9 mouse cellular contexts compared by ENCODE assay signal in the genomic region with DNA sequence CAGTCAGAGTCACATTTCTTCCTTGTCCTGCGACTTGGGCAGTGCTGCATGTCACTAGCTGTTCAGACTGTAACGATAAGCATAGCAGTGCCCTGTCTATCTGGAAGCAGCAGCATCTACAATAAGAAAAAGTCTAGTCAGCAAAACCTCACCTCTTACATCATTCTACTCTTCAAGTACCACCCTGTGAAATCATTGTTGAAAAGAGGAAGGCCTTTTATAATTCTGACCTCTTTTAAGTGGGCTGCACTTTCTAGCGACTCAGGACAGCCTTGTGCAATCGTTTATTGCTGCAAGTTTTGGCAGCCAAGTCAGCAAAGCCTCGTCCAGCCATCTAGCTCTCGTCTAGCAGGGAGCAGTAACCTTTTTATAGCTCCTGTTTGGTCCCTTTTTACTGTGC.
DNase-seq lines count a peak whose midpoint lies in the region; ATAC-seq and TF ChIP-seq lines count a peak whose summit lies in the region.
"Had no signal": no experiment of that assay in that cellular context is flagged by ENCODE, and none has a peak within 500 bp of the region (broad histone marks: within the 10 kb centered on the region; RNA-seq: fewer than 3 reads in every experiment).

No protein-coding gene starts in this region.

- H3K9me3 ChIP-seq in lung, postnatal 0 days (ENCODE audit: low read length) = no peaks in the 10 kb centered on the region

- intact Hi-C loops in left cerebral cortex, postnatal 25 days (cut with DNase I) = loop anchor here (5.0 kb wide), 1 partner anchor 904 kb away; the partner anchor contains the start of genes Bcl6 and Gm37419

- no peak overlapping the region for H3K9ac ChIP-seq in lung, postnatal 0 days (replicated peaks; ENCODE audit: low read depth)

- peaks cover 6% of the 10 kb centered on the region; the same call in 1 of the 2 replicates for H3K4me1 ChIP-seq in lung, postnatal 0 days (ENCODE audit: insufficient read depth, low read depth, low read length)

- 25% methylated on average over 6 of the region's 6 CpGs for WGBS in lung, postnatal 0 days

- H3K4me2 ChIP-seq in lung, postnatal 0 days (replicated peaks; ENCODE audit: low read depth, low read length) = no peak overlapping the region
- H3K4me2 ChIP-seq: midbrain, embryonic 11.5 days had no signal

- H3K36me3 ChIP-seq in lung, postnatal 0 days (ENCODE audit: insufficient read depth, low read length) = no peaks in the 10 kb centered on the region

- no peak for TF ChIP-seq CTCF in lung, postnatal 0 days (IDR thresholded peaks at IDR 0.05)

- peak; percentile 84 for TF ChIP-seq EP300 in lung, postnatal 0 days (IDR thresholded peaks at IDR 0.05)

- DNase-seq in kidney, adult 9 months = peak; percentile 19
- no peak for DNase-seq in kidney, adult 11 months
- peak; percentile 79 for DNase-seq in adipocyte (ENCODE audit: low spot score)
- peak; percentile 68 for DNase-seq in heart, adult 8-10 months (ENCODE audit: low spot score)
- peak; percentile 94 for DNase-seq in lung, postnatal 0 days (ENCODE audit: low spot score)
- no peak for DNase-seq in left cerebral cortex, postnatal 25 days (ENCODE audit: low spot score in 2 of 2)
- DNase-seq in urinary bladder, postnatal 4 days (ENCODE audit: low spot score in 2 of 2) = no peak
- DNase-seq in ovary, postnatal 36 days (ENCODE audit: low spot score) = no peak

- H3K27me3 ChIP-seq in lung, postnatal 0 days (replicated peaks; ENCODE audit: insufficient read depth, low read length) = no peaks in the 10 kb centered on the region

- H3K27ac ChIP-seq in lung, postnatal 0 days (ENCODE audit: low read length) = no peak overlapping the region

- H3K4me3 ChIP-seq in lung, postnatal 0 days (ENCODE audit: low read depth, low read length) = no peak overlapping the region

- ATAC-seq in lung, postnatal 0 days = peak; percentile 90

Comparison
In these comparisons a context has a peak if more than half of its experiments do, and no peak if none do; other contexts are left out.
1. DNase-seq: peak in kidney, adult 9 months (single experiment), adipocyte (single experiment), heart, adult 8-10 months (single experiment) and lung, postnatal 0 days (single experiment); none in kidney, adult 11 months (single experiment), left cerebral cortex, postnatal 25 days (0 of 2), urinary bladder, postnatal 4 days (0 of 2) and ovary, postnatal 36 days (single experiment).